Mouse (Mus musculus) brain, embryonic 14.5 days (tissue): ENCODE data around the gene Mki67.

ENCODE experiments used
- CTCF ChIP-seq: fragments of 200-500 bp; IDR thresholded peaks from 2 replicates; pipeline ENCODE4 v1.5.1; 2012; ENCODE audit warnings: inconsistent platforms, mild to moderate bottlenecking, moderate library complexity, borderline replicate concordance; ENCODE audit not compliant: insufficient read depth, insufficient read length; ENCODE audit errors: extremely low read depth
- POLR2A ChIP-seq: fragments of 200-500 bp; IDR thresholded peaks from 2 replicates; pipeline ENCODE4 v1.6.1; 2012; ENCODE audit warnings: mild to moderate bottlenecking, inconsistent platforms, borderline replicate concordance; ENCODE audit not compliant: poor library complexity, insufficient read depth, insufficient read length, severe bottlenecking; ENCODE audit errors: extremely low read depth

DNA sequence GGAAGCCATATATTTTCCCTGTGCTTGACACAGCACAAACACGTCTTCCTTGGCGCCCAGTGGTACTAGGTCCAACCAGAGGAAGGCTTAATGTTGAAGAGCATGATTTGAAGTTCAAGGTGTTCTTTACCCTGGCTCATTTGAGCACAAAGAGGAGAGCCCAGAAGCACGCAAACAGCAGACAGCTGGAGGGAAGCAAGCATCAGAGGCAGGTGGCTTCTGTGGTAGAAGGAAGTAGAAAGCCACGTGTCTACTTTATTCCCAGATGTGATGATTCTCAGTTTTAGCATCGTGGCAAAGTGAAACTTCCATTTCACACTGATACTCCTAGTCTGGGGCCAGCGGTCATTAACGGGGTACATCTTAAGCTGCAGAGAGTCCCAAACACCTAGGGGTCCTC lies 58.0 kb downstream of the Mki67 start:
- TF ChIP-seq CTCF (no peak), POLR2A (no peak)
